Mouse (Mus musculus) stomach, postnatal 0 days (tissue): Measurements from ENCODE around the gene Pold3. TPM values are rescaled to one million over a fixed set of nuclear protein-coding genes. Genes with fewer than 3 reads are reported as not detected.

Experiments used
- ATAC-seq: fragments of 200-750 bp; cut with Nextera tagmentation; 2 replicates; pipeline ENCODE4 v1.8.0; 2017; ENCODE audit not compliant: low FRiP score, low TSS enrichment
- DNase-seq: peaks from one replicate; pipeline ENCODE4 v3.0.0-alpha.2; 2016; ENCODE audit warnings: low spot score
- H3K27ac ChIP-seq: fragments of 300-500 bp; sonication (generic); replicated peaks from 2 replicates; pipeline ENCODE4 v1.5.1; 2014; ENCODE audit warnings: mild to moderate bottlenecking, control low read depth
- H3K27me3 ChIP-seq: fragments of 300-500 bp; sonication (generic); 2 replicates; pipeline ENCODE4 v1.6.1; 2014; ENCODE audit warnings: low read length; ENCODE audit not compliant: control insufficient read depth, insufficient read depth
- H3K36me3 ChIP-seq: fragments of 300-500 bp; sonication (generic); 2 replicates; pipeline ENCODE4 v1.6.1; 2014; ENCODE audit warnings: low read length, mixed read lengths; ENCODE audit not compliant: control insufficient read depth, insufficient read depth
- H3K4me1 ChIP-seq: fragments of 300-500 bp; sonication (generic); replicated peaks from 2 replicates; pipeline ENCODE4 v1.6.1; 2014; ENCODE audit warnings: antibody characterized with exemption; ENCODE audit not compliant: control insufficient read depth, insufficient read depth
- H3K4me2 ChIP-seq: fragments of 300-500 bp; sonication (generic); replicated peaks from 2 replicates; pipeline ENCODE4 v1.6.1; 2014; ENCODE audit warnings: low read depth, mild to moderate bottlenecking, control low read depth, moderate library complexity
- H3K4me3 ChIP-seq: fragments of 300-500 bp; sonication (generic); 2 replicates; pipeline ENCODE4 v1.5.1; 2014; ENCODE audit warnings: low read depth, low read length, control low read depth
- H3K9ac ChIP-seq: fragments of 300-500 bp; sonication (generic); 2 replicates; pipeline ENCODE4 v1.6.1; 2014; ENCODE audit warnings: mild to moderate bottlenecking, low read length, control low read depth, mixed read lengths
- H3K9me3 ChIP-seq: fragments of 300-500 bp; sonication (generic); 2 replicates; pipeline ENCODE4 v1.6.1; 2016; ENCODE audit warnings: low read length; ENCODE audit not compliant: control insufficient read depth
- CTCF ChIP-seq: IDR thresholded peaks from 2 replicates; pipeline ENCODE4 v1.5.1; 2016; ENCODE audit warnings: antibody characterized with exemption, low read depth, mild to moderate bottlenecking, moderate library complexity
- EP300 ChIP-seq: optimal IDR thresholded peaks from 2 replicates; pipeline ENCODE3; 2016; ENCODE audit warnings: antibody characterized with exemption
- WGBS: fragments of 180-500 bp; shearing (Covaris S2); extraction: QIAGEN DNeasy Blood & Tissue Kit; methylation state at CpG from one replicate; pipeline ENCODE4 v1.1.7; 2014; 5-methylcytosine and 5-hydroxymethylcytosine counted together
- polyA plus RNA-seq: library from polyadenylated mRNA; unstranded; fragments of >200 nt; fragmentation: Nextera tagmentation; extraction: Ambion mirVana; gene quantifications from 2 replicates; pipeline ENCODE4 v1.2.1, GENCODE M21; 2015

Gene Pold3
- polyA plus RNA-seq, 1 experiment from 2014 or later = 18.6 TPM

DNA sequence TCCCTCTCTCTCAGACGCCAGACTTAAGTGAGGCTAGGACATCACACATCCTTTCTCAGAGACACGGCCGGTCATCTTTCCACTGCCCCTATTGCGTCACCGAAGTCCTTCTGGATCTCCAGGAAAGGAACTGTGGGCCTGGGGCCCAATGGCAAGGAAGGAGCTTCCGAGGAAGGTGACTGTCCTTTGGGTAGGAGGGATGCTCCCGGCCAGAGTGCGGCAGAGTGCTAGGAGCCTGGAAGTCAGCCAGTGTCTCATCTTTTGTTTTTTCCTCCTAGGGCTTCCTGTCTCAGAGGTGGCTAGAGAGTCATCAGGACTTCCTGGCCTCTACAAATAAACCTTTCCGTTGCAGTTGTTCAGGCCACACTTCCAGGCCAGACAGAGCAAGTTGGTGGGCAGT, 15.7 kb upstream of the Pold3 start:
- ATAC-seq (no peak), DNase-seq (no peak)
- H3K27ac ChIP-seq = no peak overlapping the region
- no peaks in the 10 kb centered on the region for H3K9me3 ChIP-seq
- 78% methylated on average over 9 of the region's 9 CpGs for WGBS
- no peaks in the 10 kb centered on the region for H3K36me3 ChIP-seq
- H3K27me3 ChIP-seq = no peaks in the 10 kb centered on the region
- no peak overlapping the region for H3K9ac ChIP-seq
- H3K4me3 ChIP-seq = no peak overlapping the region
- H3K4me2 ChIP-seq = no peak overlapping the region
- no peak for TF ChIP-seq EP300
- TF ChIP-seq CTCF = no peak
- H3K4me1 ChIP-seq = no peaks in the 10 kb centered on the region

DNA sequence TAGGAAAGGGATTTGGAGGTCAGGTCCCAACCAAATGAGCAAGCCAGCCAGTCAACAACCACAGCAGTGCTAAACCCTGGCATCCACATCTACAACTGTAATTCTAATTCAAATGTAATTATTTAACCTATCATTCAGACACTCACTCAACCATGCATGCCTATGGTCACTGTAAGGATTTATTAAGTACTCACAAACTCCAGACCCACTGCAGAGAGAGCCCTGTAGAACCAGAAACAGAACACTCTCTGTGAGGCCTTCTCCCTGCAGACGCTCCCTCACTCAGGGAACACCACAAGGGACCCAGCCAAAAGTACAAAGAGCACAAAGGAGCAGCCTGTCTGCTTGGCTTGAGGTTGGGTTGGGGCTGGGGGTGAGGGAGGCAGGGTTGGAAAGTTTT, 11.0 kb upstream of the Pold3 start:
- DNase-seq = no peak
- Histone ChIP-seq H3K4me2 (no peak overlapping the region), H3K9ac (no peak overlapping the region), H3K27me3 (no peaks in the 10 kb centered on the region), H3K27ac (no peak overlapping the region), H3K36me3 (no peaks in the 10 kb centered on the region), H3K9me3 (no peaks in the 10 kb centered on the region), H3K4me1 (no peaks in the 10 kb centered on the region), H3K4me3 (no peak overlapping the region)
- TF ChIP-seq CTCF = no peak
- TF ChIP-seq EP300 = no peak
- no peak for ATAC-seq
- WGBS = 80% methylated on average over 1 of the region's 1 CpGs

DNA sequence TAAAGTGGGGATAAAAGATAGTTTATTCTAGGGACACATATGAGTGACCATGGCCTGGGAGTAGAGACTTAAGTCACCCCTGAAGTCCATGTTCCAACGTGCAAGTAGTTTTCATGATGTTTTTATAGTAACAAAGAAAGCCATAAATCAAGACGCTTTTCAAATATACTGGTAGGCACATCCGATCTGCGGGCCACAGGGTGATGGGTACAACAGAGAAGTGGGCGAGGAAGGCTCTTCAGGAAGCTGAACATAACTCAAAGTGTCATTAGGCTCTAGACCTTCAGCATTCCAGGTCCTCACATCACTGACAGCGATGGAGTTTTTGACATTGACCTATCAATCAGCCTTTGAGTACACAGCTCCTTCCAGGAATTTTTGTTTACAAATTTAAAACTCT, 9.2 kb upstream of the Pold3 start:
- no peaks in the 10 kb centered on the region for H3K36me3 ChIP-seq
- H3K9me3 ChIP-seq = no peaks in the 10 kb centered on the region
- 41% methylated on average over 6 of the region's 6 CpGs for WGBS
- H3K4me1 ChIP-seq = no peaks in the 10 kb centered on the region
- TF ChIP-seq CTCF (no peak), EP300 (no peak)
- ATAC-seq = no peak
- no peak for DNase-seq
- no peak overlapping the region for H3K27ac ChIP-seq
- H3K4me3 ChIP-seq = no peak overlapping the region
- no peak overlapping the region for H3K4me2 ChIP-seq
- H3K27me3 ChIP-seq = no peaks in the 10 kb centered on the region
- H3K9ac ChIP-seq = no peak overlapping the region

DNA sequence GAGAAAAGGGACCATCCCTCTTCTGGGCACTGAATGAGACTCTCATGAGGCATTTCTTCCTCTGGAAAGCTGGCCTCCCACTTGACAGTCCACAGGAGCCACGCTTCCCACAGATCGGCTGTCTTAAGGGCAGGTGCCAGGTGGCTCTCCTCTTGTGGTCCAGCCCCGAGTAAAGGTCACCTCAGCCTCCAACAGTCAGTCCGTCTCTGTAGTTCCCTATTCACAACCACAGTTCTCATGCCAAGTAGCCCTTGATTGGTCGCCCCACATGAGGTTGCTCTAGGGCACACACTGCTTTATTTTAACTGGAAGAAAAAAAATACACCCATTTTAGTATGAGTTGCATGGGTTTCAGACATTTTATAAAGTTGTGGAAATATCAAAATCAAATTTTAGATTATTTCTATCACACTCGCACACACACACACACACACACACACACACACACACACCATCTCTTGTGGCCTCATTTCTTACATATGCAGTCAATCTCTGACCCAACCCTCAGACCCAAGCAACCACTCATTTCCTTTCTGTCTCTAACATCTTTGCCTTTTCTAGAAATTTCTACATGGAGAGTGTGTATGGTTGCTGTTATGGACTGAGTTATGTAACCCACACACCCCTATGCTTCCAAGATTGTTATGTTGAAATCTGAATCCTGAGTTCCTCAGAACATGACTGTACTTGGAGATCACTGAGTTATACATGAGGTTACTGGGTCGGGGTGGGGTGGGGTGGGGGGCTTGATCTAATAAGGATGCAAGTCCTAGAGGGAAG, 7.1 kb upstream of the Pold3 start:
- ATAC-seq = no peak
- H3K27me3 ChIP-seq = no peaks in the 10 kb centered on the region
- no peak overlapping the region for H3K4me3 ChIP-seq
- no peaks in the 10 kb centered on the region for H3K36me3 ChIP-seq
- DNase-seq = no peak
- no peaks in the 10 kb centered on the region for H3K4me1 ChIP-seq
- TF ChIP-seq EP300 (no peak), CTCF (no peak)
- H3K9me3 ChIP-seq = no peaks in the 10 kb centered on the region
- no peak overlapping the region for H3K27ac ChIP-seq
- 70% methylated on average over 7 of the region's 7 CpGs for WGBS
- no peak overlapping the region for H3K9ac ChIP-seq
- no peak overlapping the region for H3K4me2 ChIP-seq

DNA sequence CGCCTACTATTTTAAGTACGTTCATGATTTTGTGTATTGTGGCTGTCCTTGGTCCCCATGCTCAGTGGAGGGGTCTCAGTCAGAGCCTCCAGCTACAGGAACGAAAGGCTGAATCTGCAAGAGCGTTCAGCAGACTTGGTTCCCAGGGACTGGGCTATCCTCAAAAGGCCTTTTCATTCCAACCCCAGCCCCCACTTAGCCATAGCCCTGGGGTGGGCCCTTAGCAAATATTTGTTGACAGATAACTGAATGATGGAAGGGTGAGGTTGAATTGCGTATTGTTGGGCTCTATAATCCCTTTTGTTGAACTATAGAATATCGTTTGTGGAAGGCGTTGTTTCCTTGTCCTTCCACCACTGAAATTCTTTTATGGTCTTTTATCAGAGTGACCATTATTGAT, 5.1 kb upstream of the Pold3 start:
- ATAC-seq = peak; percentile 39; the same call in 1 of the 2 replicates

DNA sequence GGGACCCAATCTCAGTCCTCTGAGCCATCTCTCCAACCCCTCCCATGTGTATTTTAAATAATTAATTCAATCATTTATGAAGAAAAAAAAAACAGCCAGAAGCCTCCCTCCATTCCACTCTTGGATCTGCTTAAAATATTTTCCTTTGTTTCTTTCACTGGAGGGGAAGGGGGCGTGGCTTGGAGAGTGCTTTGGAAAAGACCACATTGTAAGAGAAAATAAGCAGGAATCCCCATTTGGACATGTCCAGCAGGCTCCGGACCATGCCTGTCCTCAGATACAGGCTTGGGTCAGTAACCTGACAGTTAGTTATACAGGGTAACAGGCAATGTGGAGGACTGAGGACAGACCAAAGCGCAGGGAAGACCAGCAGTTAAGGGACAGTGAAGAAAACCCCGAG, 3.8 kb upstream of the Pold3 start:
- no peak overlapping the region for H3K4me2 ChIP-seq
- H3K4me1 ChIP-seq = 0 out of 2 replicates have a peak, but pooled peaks cover 3% of the 10 kb centered on the region
- WGBS = 67% methylated on average over 4 of the region's 4 CpGs
- DNase-seq (no peak), ATAC-seq (no peak)
- H3K9me3 ChIP-seq = no peaks in the 10 kb centered on the region
- H3K27me3 ChIP-seq = no peaks in the 10 kb centered on the region
- no peak overlapping the region for H3K9ac ChIP-seq
- no peaks in the 10 kb centered on the region for H3K36me3 ChIP-seq
- TF ChIP-seq EP300 = no peak
- TF ChIP-seq CTCF = no peak
- H3K4me3 ChIP-seq = no peak overlapping the region
- no peak overlapping the region for H3K27ac ChIP-seq

More for the DNA sequence above, 5.1 kb upstream of the Pold3 start:
- Histone ChIP-seq H3K36me3 (no peaks in the 10 kb centered on the region), H3K4me3 (no peak overlapping the region), H3K9me3 (no peaks in the 10 kb centered on the region), H3K4me1 (no peaks in the 10 kb centered on the region), H3K4me2 (no peak overlapping the region), H3K9ac (no peak overlapping the region), H3K27me3 (no peaks in the 10 kb centered on the region), H3K27ac (no peak overlapping the region)
- WGBS = 57% methylated on average over 7 of the region's 7 CpGs
- DNase-seq = peak; percentile 62
- no peak for TF ChIP-seq EP300
- TF ChIP-seq CTCF = no peak
